Mouse (Mus musculus) adrenal gland, adult 18-20 months (tissue): Measurements from ENCODE around the gene Lhx8. TPM values are rescaled to one million over a fixed set of nuclear protein-coding genes. Genes with fewer than 3 reads are reported as not detected.

ENCODE experiments used
- DNase-seq, 2 experiments: peaks; one replicate each; pipeline ENCODE4 v3.0.0; 2021 to 2022; ENCODE audit warnings: low spot score in 2 of 2
- total RNA-seq, 2 experiments: library from RNA; stranded (reverse); gene quantifications; 1 replicate in 1 of 2; 2 replicates in 1 of 2; pipeline ENCODE4 v1.2.3; 2021

The Lhx8 gene
- total RNA-seq, 2 experiments from 2014 or later: 0.13 to 0.36 TPM

- DNase-seq: no peak
Measured at GRCm38 (mm10) chr3:154257312-154257711, 73.1 kb downstream of the Lhx8 start.
